Mouse (Mus musculus) heart, embryonic 11.5 days (tissue): ENCODE measurements around the gene Cdc5l. TPM values are rescaled to one million over a fixed set of nuclear protein-coding genes. Genes with fewer than 3 reads are reported as not detected.

ENCODE experiments used
- ATAC-seq: fragments of 200-750 bp; cut with Nextera tagmentation; replicated peaks from 2 replicates; pipeline ENCODE4 v1.8.0; 2017; ENCODE audit warnings: moderate library complexity; ENCODE audit not compliant: insufficient number of reproducible peaks, low FRiP score, low TSS enrichment
- H3K27ac ChIP-seq: fragments of 300-500 bp; sonication (generic); 2 replicates; pipeline ENCODE4 v1.5.1; 2014; ENCODE audit warnings: mild to moderate bottlenecking, low read depth, low read length
- H3K27me3 ChIP-seq: fragments of 300-500 bp; sonication (generic); 2 replicates; pipeline ENCODE4 v1.6.1; 2014; ENCODE audit warnings: mild to moderate bottlenecking, low read length, mixed read lengths; ENCODE audit not compliant: control insufficient read depth, insufficient read depth
- H3K36me3 ChIP-seq: fragments of 300-500 bp; sonication (generic); 2 replicates; pipeline ENCODE4 v1.6.1; 2014; ENCODE audit warnings: mild to moderate bottlenecking, low read length, moderate library complexity, mixed read lengths; ENCODE audit not compliant: control insufficient read depth, insufficient read depth
- H3K4me1 ChIP-seq: fragments of 300-500 bp; sonication (generic); 2 replicates; pipeline ENCODE4 v1.6.1; 2014; ENCODE audit warnings: low read length; ENCODE audit not compliant: control insufficient read depth, insufficient read depth
- H3K4me2 ChIP-seq: fragments of 300-500 bp; sonication (generic); 2 replicates; pipeline ENCODE4 v1.6.1; 2014; ENCODE audit warnings: mild to moderate bottlenecking, moderate library complexity
- H3K4me3 ChIP-seq: fragments of 300-500 bp; sonication (generic); 2 replicates; pipeline ENCODE4 v1.5.1; 2014; ENCODE audit warnings: low read depth, low read length
- H3K9ac ChIP-seq: fragments of 300-500 bp; sonication (generic); 2 replicates; pipeline ENCODE4 v1.6.1; 2014; ENCODE audit warnings: mild to moderate bottlenecking, low read depth, low read length, moderate library complexity
- H3K9me3 ChIP-seq: fragments of 300-500 bp; sonication (generic); replicated peaks from 2 replicates; pipeline ENCODE4 v1.6.1; 2016; ENCODE audit warnings: low read length; ENCODE audit not compliant: control insufficient read depth
- WGBS: fragments of 180-500 bp; shearing (Covaris S2); extraction: QIAGEN DNeasy Blood & Tissue Kit; methylation state at CpG from one replicate; pipeline ENCODE4 v1.1.7; 2014; ENCODE audit not compliant: insufficient replicate concordance; 5-methylcytosine and 5-hydroxymethylcytosine counted together
- polyA plus RNA-seq: library from polyadenylated mRNA; unstranded; fragments of >200 nt; fragmentation: Nextera tagmentation; extraction: Ambion mirVana; gene quantifications from 2 replicates; pipeline ENCODE4 v1.2.1, GENCODE M21; 2014

The Cdc5l gene
- 57.5 and 59.4 TPM in 2 replicates for polyA plus RNA-seq

- WGBS = under 1% methylated on average over 73 of the region's 73 CpGs
- ATAC-seq = peak; percentile 91
- H3K9me3 ChIP-seq = no peaks in the 10 kb centered on the region
Measured at GRCm38 (mm10) chr17:45433419-45434261, at the start of gene Cdc5l. Cdc5l (minus strand) TSS chr17:45433737.

GRCm38 (mm10) chr17:45480429-45480828, 46.9 kb upstream of the Cdc5l start:
- Histone ChIP-seq H3K4me3 (no peak overlapping the region), H3K4me2 (no peak overlapping the region), H3K27me3 (peaks cover 15% of the 10 kb centered on the region), H3K4me1 (0 out of 2 replicates have a peak, but pooled peaks cover 2% of the 10 kb centered on the region), H3K9me3 (no peaks in the 10 kb centered on the region), H3K27ac (no peak overlapping the region), H3K36me3 (no peaks in the 10 kb centered on the region), H3K9ac (no peak overlapping the region)
- no peak for ATAC-seq
- 25% methylated on average over 2 of the region's 2 CpGs for WGBS

More at GRCm38 (mm10) chr17:45433419-45434261, at the start of gene Cdc5l:
- Histone ChIP-seq H3K4me1 (peaks cover 13% of the 10 kb centered on the region), H3K9ac (peak within 1 kb of the TSS; percentile 93), H3K4me3 (peak within 1 kb of the TSS; percentile 84), H3K27ac (peak within 1 kb of the TSS; percentile 97), H3K36me3 (no peaks in the 10 kb centered on the region), H3K27me3 (no peaks in the 10 kb centered on the region), H3K4me2 (peak within 1 kb of the TSS; percentile 82)

DNA sequence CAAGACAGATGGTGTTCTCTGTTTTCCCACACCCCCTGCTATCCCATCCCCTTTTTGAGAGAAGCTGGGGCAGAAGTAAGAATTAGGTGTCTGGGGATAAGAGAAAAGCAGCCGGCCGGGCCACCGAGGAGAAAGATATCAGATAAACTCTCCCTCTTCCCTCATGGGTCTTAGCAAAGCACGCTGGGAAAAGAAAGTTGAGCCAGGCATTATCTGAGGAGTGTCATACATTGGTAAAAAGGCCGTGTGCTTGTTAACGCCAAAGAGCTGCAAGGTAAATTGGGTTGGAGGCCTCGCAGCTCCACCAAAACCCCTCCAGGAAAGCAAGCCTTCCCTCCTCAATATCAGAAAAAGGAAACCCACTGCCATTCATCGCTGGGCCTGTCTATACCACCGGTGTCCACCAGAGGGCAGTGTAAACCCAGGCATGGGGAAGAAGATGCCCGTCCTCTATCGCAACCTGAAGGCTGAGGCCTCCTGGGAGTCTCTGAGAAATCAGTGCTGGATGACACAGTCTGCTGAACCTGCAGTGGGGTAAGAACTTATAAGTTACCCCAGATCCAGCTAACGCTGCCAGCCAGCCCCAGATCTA, 44.8 kb upstream of the Cdc5l start:
- no peaks in the 10 kb centered on the region for H3K9me3 ChIP-seq
- no peak overlapping the region for H3K9ac ChIP-seq

DNA sequence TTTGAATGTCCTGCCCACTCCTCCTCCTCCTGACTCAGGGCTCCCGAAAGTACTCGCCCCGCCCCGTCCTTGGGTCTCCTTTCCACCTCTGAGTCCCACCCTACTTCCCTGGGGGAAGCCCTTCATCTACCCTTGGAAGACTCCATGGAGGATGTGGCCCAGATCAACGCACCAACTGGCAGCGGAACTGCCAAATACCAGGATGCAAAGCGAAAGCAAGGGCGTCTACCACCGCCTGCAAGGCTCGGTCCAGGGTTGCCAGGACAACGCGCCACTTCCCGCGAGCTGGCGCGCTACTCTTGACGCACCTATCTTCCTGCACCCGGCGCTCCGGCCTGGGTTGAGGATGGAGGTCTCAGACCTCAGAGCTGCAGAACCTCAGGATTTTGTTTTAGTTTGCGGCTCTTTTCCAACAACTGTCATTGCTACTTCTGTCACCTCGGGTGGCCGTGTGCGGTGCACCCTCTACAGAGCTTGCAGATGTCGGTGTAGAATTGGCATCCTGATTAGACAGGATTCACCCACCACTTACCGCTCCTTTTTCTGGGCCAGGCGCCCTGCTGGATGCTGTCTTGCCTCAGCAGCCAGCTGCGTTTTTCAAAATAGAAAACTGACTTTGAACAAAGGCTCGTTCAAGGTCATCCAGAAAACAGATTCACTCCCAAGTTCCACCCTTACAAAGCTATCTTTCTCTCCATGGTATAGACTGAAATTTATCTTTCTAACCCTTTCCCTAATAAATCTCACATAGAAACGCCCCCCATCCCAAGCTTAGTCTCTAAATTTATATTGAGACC, 41.3 kb upstream of the Cdc5l start, which contains the start of gene Spats1:
Spats1 (minus strand) TSS at position 747 of the 797 bp plus-strand sequence.
- H3K9me3 ChIP-seq = no peaks in the 10 kb centered on the region
- H3K9ac ChIP-seq = peak within 1 kb of the TSS; percentile 56
- peak within 1 kb of the TSS; percentile 38 for H3K4me3 ChIP-seq
- H3K27ac ChIP-seq = no peak within 1 kb of the TSS
- WGBS = 6% methylated on average over 30 of the region's 30 CpGs
- H3K4me2 ChIP-seq = peak within 1 kb of the TSS; percentile 62
- H3K27me3 ChIP-seq = peaks cover 37% of the 10 kb centered on the region
- H3K36me3 ChIP-seq = no peaks in the 10 kb centered on the region
- H3K4me1 ChIP-seq = peaks cover 8% of the 10 kb centered on the region; the same call in 1 of the 2 replicates
- peak; percentile 31; the same call in 1 of the 2 replicates for ATAC-seq

More for the DNA sequence above, 44.8 kb upstream of the Cdc5l start:
- Histone ChIP-seq H3K4me3 (no peak overlapping the region), H3K27ac (no peak overlapping the region), H3K4me1 (peaks cover 8% of the 10 kb centered on the region; the same call in 1 of the 2 replicates), H3K27me3 (peaks cover 31% of the 10 kb centered on the region), H3K4me2 (no peak overlapping the region), H3K36me3 (no peaks in the 10 kb centered on the region)
- ATAC-seq = no peak
- WGBS = 6% methylated on average over 12 of the region's 12 CpGs

DNA sequence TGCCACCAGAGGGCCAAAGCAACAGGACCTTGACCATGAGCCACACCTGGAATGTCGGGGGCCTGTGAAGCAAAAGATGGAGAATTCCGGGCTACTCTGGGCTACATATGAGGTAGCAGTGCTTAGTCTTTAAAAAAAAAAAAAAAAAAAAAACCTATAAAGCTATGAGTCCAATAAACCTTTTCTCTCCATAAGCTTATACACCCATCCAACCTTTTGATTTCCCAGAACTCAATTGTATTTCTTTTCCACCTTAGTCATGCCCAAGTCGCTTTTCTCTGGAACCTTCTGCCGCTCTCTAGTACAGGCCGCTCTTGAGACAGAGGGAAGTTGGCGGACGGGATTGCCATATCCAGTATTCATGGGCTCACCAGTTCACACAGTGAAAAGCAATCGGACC, 40.6 kb upstream of the Cdc5l start:
- Histone ChIP-seq H3K4me1 (peaks cover 8% of the 10 kb centered on the region; the same call in 1 of the 2 replicates), H3K27me3 (peaks cover 37% of the 10 kb centered on the region), H3K4me2 (peak overlapping the region; percentile 62), H3K27ac (no peak overlapping the region), H3K9me3 (no peaks in the 10 kb centered on the region), H3K4me3 (no peak overlapping the region; the same call in 1 of the 2 replicates), H3K36me3 (no peaks in the 10 kb centered on the region), H3K9ac (no peak overlapping the region)
- WGBS = 67% methylated on average over 8 of the region's 8 CpGs
- no peak for ATAC-seq

DNA sequence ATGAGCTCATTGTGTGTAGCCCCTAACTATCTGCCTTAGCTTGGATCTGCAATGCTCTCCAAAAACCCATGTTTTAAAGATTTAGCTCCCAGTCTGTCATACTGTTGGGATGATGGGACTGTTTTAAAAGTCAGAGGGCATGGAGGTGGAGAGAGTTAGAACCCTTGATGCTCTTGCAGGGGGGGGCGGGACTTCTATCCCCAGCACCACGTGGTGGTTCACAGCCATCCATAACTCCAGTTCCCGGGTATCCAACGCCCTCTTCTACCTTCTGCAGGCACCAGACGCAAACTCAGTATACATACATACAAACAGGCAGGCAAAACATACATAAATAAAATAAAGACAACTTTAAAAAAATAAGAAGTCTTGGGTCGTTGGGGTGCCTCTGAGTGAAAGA, 40.1 kb upstream of the Cdc5l start:
- ATAC-seq = no peak

GRCm38 (mm10) chr17:45470726-45471125, 37.2 kb upstream of the Cdc5l start:
- no peak for ATAC-seq
- Histone ChIP-seq H3K36me3 (no peaks in the 10 kb centered on the region), H3K4me2 (no peak overlapping the region), H3K4me3 (no peak overlapping the region), H3K4me1 (peaks cover 6% of the 10 kb centered on the region; the same call in 1 of the 2 replicates), H3K9ac (no peak overlapping the region), H3K27me3 (peaks cover 23% of the 10 kb centered on the region), H3K9me3 (peaks cover 2% of the 10 kb centered on the region; the same call in 1 of the 2 replicates), H3K27ac (no peak overlapping the region)
- 75% methylated on average over 7 of the region's 7 CpGs for WGBS

More for the DNA sequence above, 40.1 kb upstream of the Cdc5l start:
- H3K9me3 ChIP-seq = no peaks in the 10 kb centered on the region
- H3K4me1 ChIP-seq = peaks cover 8% of the 10 kb centered on the region; the same call in 1 of the 2 replicates
- H3K4me3 ChIP-seq = no peak overlapping the region
- peaks cover 37% of the 10 kb centered on the region for H3K27me3 ChIP-seq
- H3K27ac ChIP-seq = no peak overlapping the region
- no peak overlapping the region for H3K4me2 ChIP-seq
- H3K36me3 ChIP-seq = no peaks in the 10 kb centered on the region
- no peak overlapping the region for H3K9ac ChIP-seq
- 71% methylated on average over 6 of the region's 6 CpGs for WGBS

DNA sequence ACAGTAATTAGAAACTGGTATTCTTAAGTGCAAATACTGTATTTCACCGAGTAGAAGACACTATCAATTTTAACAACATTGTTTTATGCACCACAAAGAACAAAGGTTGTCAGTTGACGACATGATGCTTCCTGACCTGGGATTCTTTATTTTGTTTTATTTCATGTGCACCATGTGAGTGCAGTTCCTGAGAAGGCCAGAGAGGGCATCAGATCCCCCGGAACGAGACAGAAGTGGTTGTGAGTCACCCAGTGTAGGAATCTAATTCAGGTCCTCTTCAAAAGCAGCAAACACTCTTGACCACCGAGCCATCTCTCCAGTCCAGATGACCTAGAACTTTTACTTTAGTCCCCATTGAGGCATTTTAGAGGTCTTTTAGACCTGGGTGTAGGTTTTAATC, 34.8 kb upstream of the Cdc5l start:
- WGBS = 73% methylated on average over 5 of the region's 5 CpGs
- ATAC-seq = no peak
- H3K4me2 ChIP-seq = no peak overlapping the region

More for the DNA sequence above, 34.8 kb upstream of the Cdc5l start:
- Histone ChIP-seq H3K9me3 (peaks cover 2% of the 10 kb centered on the region; the same call in 1 of the 2 replicates), H3K9ac (no peak overlapping the region), H3K4me3 (no peak overlapping the region), H3K36me3 (no peaks in the 10 kb centered on the region), H3K27ac (no peak overlapping the region), H3K4me1 (no peaks in the 10 kb centered on the region), H3K27me3 (peaks cover 5% of the 10 kb centered on the region; the same call in 1 of the 2 replicates)
